Mouse (Mus musculus): ENCODE measurements around the gene Eps15l1.

Gene Eps15l1

GRCm38 (mm10) chr8:72318801-72319322, 102.4 kb downstream of the Eps15l1 start, which contains the start of gene Klf2:
TSS of gene Klf2 (plus strand) at chr8:72319033.
- DNase-seq: peak; percentile 92

GRCm38 (mm10) chr8:72317741-72318301, 103.4 kb downstream of the Eps15l1 start:
- no peak for DNase-seq

- DNase-seq: no peak
Observed at GRCm38 (mm10) chr8:72316053-72316695, 105.1 kb downstream of the Eps15l1 start.

GRCm38 (mm10) chr8:72312926-72313518, 108.2 kb downstream of the Eps15l1 start:
- DNase-seq: no peak

- peak; percentile 79 for DNase-seq
Observed at GRCm38 (mm10) chr8:72310849-72311506, 110.3 kb downstream of the Eps15l1 start.

GRCm38 (mm10) chr8:72308276-72308675, 113.0 kb downstream of the Eps15l1 start:
- DNase-seq: no peak

GRCm38 (mm10) chr8:72306913-72307312, 114.3 kb downstream of the Eps15l1 start:
- no peak for DNase-seq

- no peak for DNase-seq
Observed at GRCm38 (mm10) chr8:72305210-72305905, 115.9 kb downstream of the Eps15l1 start, which contains the start of gene Gm10282. TSS of gene Gm10282 (minus strand) at chr8:72305260.

GRCm38 (mm10) chr8:72303633-72304032, 117.6 kb downstream of the Eps15l1 start:
- no peak for DNase-seq

- DNase-seq: no peak
Observed at GRCm38 (mm10) chr8:72302986-72303612, 118.2 kb downstream of the Eps15l1 start.

GRCm38 (mm10) chr8:72301497-72301896, 119.8 kb downstream of the Eps15l1 start:
- no peak for DNase-seq

- no peak for DNase-seq
Observed at GRCm38 (mm10) chr8:72300654-72301400, 120.4 kb downstream of the Eps15l1 start.

GRCm38 (mm10) chr8:72298928-72299327, 122.3 kb downstream of the Eps15l1 start:
- no peak for DNase-seq

GRCm38 (mm10) chr8:72296561-72296960, 124.7 kb downstream of the Eps15l1 start:
- no peak for DNase-seq

- peak; percentile 82 for DNase-seq
Observed at GRCm38 (mm10) chr8:72295679-72296078, 125.6 kb downstream of the Eps15l1 start.

GRCm38 (mm10) chr8:72295125-72295524, 126.1 kb downstream of the Eps15l1 start:
- no peak for DNase-seq

GRCm38 (mm10) chr8:72293309-72293708, 128.0 kb downstream of the Eps15l1 start:
- DNase-seq: no peak

- no peak for DNase-seq
Observed at GRCm38 (mm10) chr8:72291104-72291503, 130.2 kb downstream of the Eps15l1 start.

Data from layer of hippocampus, adult 9-11 months (tissue).